Comparison of ENCODE assay signal across 25 mouse cellular contexts in the genomic region with DNA sequence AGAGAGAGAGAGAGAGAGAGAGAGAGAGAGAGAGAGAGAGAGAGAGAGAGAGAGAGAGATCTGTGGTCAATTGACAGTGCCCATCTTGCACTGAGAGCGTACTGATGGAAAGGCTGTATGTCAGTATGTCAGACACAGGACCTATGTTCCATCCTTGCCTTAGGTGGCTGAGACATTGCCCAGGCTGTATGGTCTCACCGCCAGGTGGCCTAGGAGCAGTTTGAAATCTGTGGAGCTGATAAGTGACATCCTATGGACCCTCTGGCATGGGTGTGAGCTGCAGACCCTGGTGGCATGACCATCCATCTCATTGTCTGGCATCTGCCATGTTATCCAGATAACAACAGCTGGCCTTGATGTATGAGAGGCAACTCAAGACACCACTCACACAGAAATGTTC. TPM values are rescaled to one million over a fixed set of nuclear protein-coding genes. Genes with fewer than 3 reads are reported as not detected.
DNase-seq lines count a peak whose midpoint lies in the region; ATAC-seq and TF ChIP-seq lines count a peak whose summit lies in the region.
"Had no signal": no experiment of that assay in that cellular context is flagged by ENCODE, and none has a peak within 500 bp of the region (broad histone marks: within the 10 kb centered on the region; RNA-seq: fewer than 3 reads in every experiment).

No protein-coding gene starts in this region.

- H3K27me3 ChIP-seq in liver, adult 2 months (ENCODE audit: control insufficient read depth, insufficient read depth, low read length): no peaks in the 10 kb centered on the region
- H3K27me3 ChIP-seq in liver, embryonic 12.5 days (replicated peaks): peaks cover 72% of the 10 kb centered on the region
- H3K27me3 ChIP-seq in midbrain, postnatal 0 days (ENCODE audit: insufficient read depth, low read length): peaks cover 13% of the 10 kb centered on the region
- peaks cover 9% of the 10 kb centered on the region for H3K27me3 ChIP-seq in midbrain, embryonic 16.5 days (ENCODE audit: control insufficient read depth, insufficient read depth, low read depth, low read length)
- no peaks in the 10 kb centered on the region for H3K27me3 ChIP-seq in stomach, postnatal 0 days (ENCODE audit: control insufficient read depth, insufficient read depth, low read length)
- H3K27me3 ChIP-seq in neural tube, embryonic 15.5 days (replicated peaks): peaks cover 26% of the 10 kb centered on the region

- no peak overlapping the region for H3K4me2 ChIP-seq in liver, embryonic 12.5 days
- no peak overlapping the region for H3K4me2 ChIP-seq in midbrain, postnatal 0 days (ENCODE audit: low read depth, low read length, poor library complexity, severe bottlenecking)
- H3K4me2 ChIP-seq in midbrain, embryonic 16.5 days (ENCODE audit: low read length): no peak overlapping the region
- no peak overlapping the region for H3K4me2 ChIP-seq in stomach, postnatal 0 days (replicated peaks; ENCODE audit: low read depth)
- no peak overlapping the region for H3K4me2 ChIP-seq in neural tube, embryonic 15.5 days
- H3K4me2 ChIP-seq: hindbrain, embryonic 15.5 days; kidney, embryonic 15.5 days; limb, embryonic 15.5 days; midbrain, embryonic 12.5 days; neural tube, embryonic 13.5 days had no signal

- no peaks in the 10 kb centered on the region for H3K36me3 ChIP-seq in liver, adult 2 months (ENCODE audit: control insufficient read depth, insufficient read depth, low read length)
- no peaks in the 10 kb centered on the region for H3K36me3 ChIP-seq in liver, embryonic 12.5 days
- H3K36me3 ChIP-seq in midbrain, postnatal 0 days (ENCODE audit: insufficient read depth, low read length): no peaks in the 10 kb centered on the region
- H3K36me3 ChIP-seq in midbrain, embryonic 16.5 days (ENCODE audit: control insufficient read depth, insufficient read depth, low read length): no peaks in the 10 kb centered on the region
- H3K36me3 ChIP-seq in stomach, postnatal 0 days (ENCODE audit: control insufficient read depth, insufficient read depth, low read length): no peaks in the 10 kb centered on the region
- H3K36me3 ChIP-seq in neural tube, embryonic 15.5 days: no peaks in the 10 kb centered on the region
- H3K36me3 ChIP-seq: heart, embryonic 10.5 days; hindbrain, embryonic 15.5 days; kidney, embryonic 15.5 days; limb, embryonic 15.5 days; midbrain, embryonic 12.5 days; neural tube, embryonic 13.5 days had no signal

- TF ChIP-seq CTCF in liver, adult 2 months (IDR thresholded peaks at IDR 0.05; ENCODE audit: low read depth, low read length): peak; percentile 7; the same call in 1 of the 2 replicates
- TF ChIP-seq CTCF in midbrain, postnatal 0 days (IDR thresholded peaks at IDR 0.05): peak; percentile 36
- peak; percentile 56 for TF ChIP-seq CTCF in stomach, postnatal 0 days (IDR thresholded peaks at IDR 0.05; ENCODE audit: low read depth)

- no peak for DNase-seq in liver, adult 2 months (ENCODE audit: extremely low read depth, low read depth, low spot score)
- no peak for DNase-seq in midbrain, postnatal 0 days (ENCODE audit: low spot score)
- peak; percentile 49 for DNase-seq in R1 (ENCODE audit: low read depth, low spot score)
- DNase-seq in stomach, postnatal 0 days (ENCODE audit: low spot score): no peak
- DNase-seq: adrenal gland, adult 2 months; cerebellum, adult 11-12 months; gastrocnemius, postnatal 36 days; kidney, adult 11 months; left cerebral cortex, postnatal 4 days; lung, postnatal 10 days; right cerebral cortex, adult 18-20 months; right cerebral cortex, postnatal 4 days; thymus, adult 2 months had no signal

- 84% methylated on average over 2 of the region's 2 CpGs for WGBS in liver, adult 2 months
- 44% methylated on average over 2 of the region's 2 CpGs for WGBS in liver, embryonic 12.5 days (ENCODE audit: insufficient replicate concordance)
- WGBS in midbrain, postnatal 0 days: 68% methylated on average over 2 of the region's 2 CpGs
- 71% methylated on average over 2 of the region's 2 CpGs for WGBS in midbrain, embryonic 16.5 days
- WGBS in stomach, postnatal 0 days: 48% methylated on average over 2 of the region's 2 CpGs
- WGBS in neural tube, embryonic 15.5 days: 63% methylated on average over 2 of the region's 2 CpGs

- H3K4me1 ChIP-seq in liver, adult 2 months (ENCODE audit: control insufficient read depth, insufficient read depth, low read length): no peaks in the 10 kb centered on the region
- H3K4me1 ChIP-seq in liver, embryonic 12.5 days: peaks cover 4% of the 10 kb centered on the region; the same call in 1 of the 2 replicates
- 0 out of 2 replicates have a peak, but pooled peaks cover 4% of the 10 kb centered on the region for H3K4me1 ChIP-seq in midbrain, postnatal 0 days (ENCODE audit: insufficient read depth, low read length)
- no peaks in the 10 kb centered on the region for H3K4me1 ChIP-seq in midbrain, embryonic 16.5 days (ENCODE audit: control insufficient read depth, insufficient read depth, low read length)
- H3K4me1 ChIP-seq in stomach, postnatal 0 days (replicated peaks; ENCODE audit: control insufficient read depth, insufficient read depth): no peaks in the 10 kb centered on the region
- H3K4me1 ChIP-seq in neural tube, embryonic 15.5 days: 0 out of 2 replicates have a peak, but pooled peaks cover 5% of the 10 kb centered on the region

- peaks cover 6% of the 10 kb centered on the region; the same call in 1 of the 2 replicates for H3K9me3 ChIP-seq in liver, embryonic 12.5 days (replicated peaks)
- H3K9me3 ChIP-seq in midbrain, postnatal 0 days (ENCODE audit: low read length): no peaks in the 10 kb centered on the region
- no peaks in the 10 kb centered on the region for H3K9me3 ChIP-seq in midbrain, embryonic 16.5 days (replicated peaks; ENCODE audit: control insufficient read depth, low read length, poor library complexity, severe bottlenecking)
- no peaks in the 10 kb centered on the region for H3K9me3 ChIP-seq in stomach, postnatal 0 days (ENCODE audit: control insufficient read depth, low read length)
- 0 out of 2 replicates have a peak, but pooled peaks cover 2% of the 10 kb centered on the region for H3K9me3 ChIP-seq in neural tube, embryonic 15.5 days (replicated peaks)
- H3K9me3 ChIP-seq: hindbrain, embryonic 15.5 days; kidney, embryonic 15.5 days; neural tube, embryonic 13.5 days had no signal

- TF ChIP-seq POLR2A in liver, adult 2 months (IDR thresholded peaks at IDR 0.05; ENCODE audit: extremely low read depth, insufficient read depth, low read length): no peak

- no peak overlapping the region for H3K4me3 ChIP-seq in liver, adult 2 months (ENCODE audit: insufficient read depth, low read depth, low read length)
- H3K4me3 ChIP-seq in liver, embryonic 12.5 days: no peak overlapping the region
- H3K4me3 ChIP-seq in midbrain, postnatal 0 days (ENCODE audit: low read depth, low read length): no peak overlapping the region
- no peak overlapping the region for H3K4me3 ChIP-seq in midbrain, embryonic 16.5 days (ENCODE audit: low read depth, low read length)
- no peak overlapping the region for H3K4me3 ChIP-seq in stomach, postnatal 0 days (ENCODE audit: low read depth, low read length)
- H3K4me3 ChIP-seq in neural tube, embryonic 15.5 days (replicated peaks): no peak overlapping the region
- H3K4me3 ChIP-seq: heart, embryonic 10.5 days; hindbrain, embryonic 15.5 days; kidney, embryonic 15.5 days; limb, embryonic 15.5 days; midbrain, embryonic 12.5 days; neural tube, embryonic 13.5 days had no signal

- H3K79me2 ChIP-seq in liver, adult 2 months (ENCODE audit: control insufficient read depth, insufficient read depth, low read length): no peaks in the 10 kb centered on the region

- no peak for TF ChIP-seq EP300 in stomach, postnatal 0 days (optimal IDR thresholded peaks at IDR 0.05)

- ATAC-seq in liver, embryonic 12.5 days: no peak
- no peak for ATAC-seq in midbrain, postnatal 0 days (ENCODE audit: low FRiP score)
- ATAC-seq in midbrain, embryonic 16.5 days: no peak
- no peak for ATAC-seq in stomach, postnatal 0 days (ENCODE audit: low FRiP score, low TSS enrichment)
- ATAC-seq in neural tube, embryonic 15.5 days (ENCODE audit: low FRiP score): no peak

- no peak overlapping the region for H3K9ac ChIP-seq in liver, adult 2 months (ENCODE audit: low read depth, low read length)
- no peak overlapping the region for H3K9ac ChIP-seq in liver, embryonic 12.5 days
- H3K9ac ChIP-seq in midbrain, postnatal 0 days (replicated peaks; ENCODE audit: low read length, poor library complexity, severe bottlenecking): no peak overlapping the region
- H3K9ac ChIP-seq in midbrain, embryonic 16.5 days (ENCODE audit: low read depth, low read length): no peak overlapping the region
- H3K9ac ChIP-seq in stomach, postnatal 0 days (ENCODE audit: low read length): no peak overlapping the region
- H3K9ac ChIP-seq in neural tube, embryonic 15.5 days (replicated peaks): no peak overlapping the region
- H3K9ac ChIP-seq: hindbrain, embryonic 15.5 days; kidney, embryonic 15.5 days; limb, embryonic 15.5 days; midbrain, embryonic 12.5 days; neural tube, embryonic 13.5 days had no signal

- no peak overlapping the region for H3K27ac ChIP-seq in liver, adult 2 months (replicated peaks; ENCODE audit: insufficient read depth, low read depth, low read length)
- no peak overlapping the region for H3K27ac ChIP-seq in liver, embryonic 12.5 days
- H3K27ac ChIP-seq in midbrain, postnatal 0 days (ENCODE audit: low read depth, low read length): no peak overlapping the region
- H3K27ac ChIP-seq in midbrain, embryonic 16.5 days (ENCODE audit: low read length): no peak overlapping the region
- H3K27ac ChIP-seq in stomach, postnatal 0 days (replicated peaks): no peak overlapping the region
- no peak overlapping the region for H3K27ac ChIP-seq in neural tube, embryonic 15.5 days (replicated peaks)
- H3K27ac ChIP-seq: heart, embryonic 10.5 days; hindbrain, embryonic 15.5 days; kidney, embryonic 15.5 days; limb, embryonic 15.5 days; midbrain, embryonic 12.5 days; neural tube, embryonic 13.5 days had no signal

RNA-seq across cellular contexts. Expression of a gene that starts 6.1 kb away (rescaled TPM):
- 0.07 and 0.09 TPM in 2 replicates for total RNA-seq in liver, adult 2 months (2014; rRNA removed)
- polyA plus RNA-seq in liver, adult 2 months (2012; rRNA removed): 0.06 and 0.16 TPM in 2 replicates
- 0.06 TPM in 1 of 2 replicates, not detected in the other for polyA plus RNA-seq in liver, embryonic 12.5 days (2016; fragmentation: Nextera tagmentation; extraction: Ambion mirVana)
- total RNA-seq in midbrain, postnatal 0 days (2014; rRNA removed): 0.77 and 1.2 TPM in 2 replicates
- 0.27 and 0.49 TPM in 2 replicates for polyA plus RNA-seq in midbrain, postnatal 0 days (2015; fragmentation: Nextera tagmentation; extraction: Ambion mirVana)
- 0.15 TPM in 2 replicates for polyA plus RNA-seq in midbrain, embryonic 16.5 days (2015; fragmentation: Nextera tagmentation; extraction: Ambion mirVana)
- 34.0 and 35.3 TPM in 2 replicates for polyA plus RNA-seq in stomach, postnatal 0 days (2015; fragmentation: Nextera tagmentation; extraction: Ambion mirVana)
- polyA plus RNA-seq in neural tube, embryonic 15.5 days (2015; fragmentation: Nextera tagmentation; extraction: Ambion mirVana): 0.26 and 0.57 TPM in 2 replicates
- total RNA-seq: hematopoietic stem cell, adult 5-6 weeks; left cerebral cortex, postnatal 4 days; megakaryocyte, adult 5-6 weeks had no signal

RNA-seq across cellular contexts. Expression of a gene that starts 24.5 kb away (rescaled TPM):
- not detected in 2 replicates for total RNA-seq in liver, adult 2 months (2014; rRNA removed)
- 0.05 and 0.10 TPM in 2 replicates for polyA plus RNA-seq in liver, adult 2 months (2012; rRNA removed)
- 0.14 and 0.27 TPM in 2 replicates for polyA plus RNA-seq in liver, embryonic 12.5 days (2016; fragmentation: Nextera tagmentation; extraction: Ambion mirVana)
- 45.2 and 52.2 TPM in 2 replicates for total RNA-seq in midbrain, postnatal 0 days (2014; rRNA removed)
- 15.2 and 17.5 TPM in 2 replicates for polyA plus RNA-seq in midbrain, postnatal 0 days (2015; fragmentation: Nextera tagmentation; extraction: Ambion mirVana)
- 5.7 and 8.2 TPM in 2 replicates for polyA plus RNA-seq in midbrain, embryonic 16.5 days (2015; fragmentation: Nextera tagmentation; extraction: Ambion mirVana)
- 4.0 and 4.4 TPM in 2 replicates for polyA plus RNA-seq in stomach, postnatal 0 days (2015; fragmentation: Nextera tagmentation; extraction: Ambion mirVana)
- polyA plus RNA-seq in neural tube, embryonic 15.5 days (2015; fragmentation: Nextera tagmentation; extraction: Ambion mirVana): 10.6 and 14.3 TPM in 2 replicates
- total RNA-seq: hematopoietic stem cell, adult 5-6 weeks; megakaryocyte, adult 5-6 weeks had no signal

RNA-seq across cellular contexts. Expression of a gene that starts 44.9 kb away (rescaled TPM):
- total RNA-seq in liver, adult 2 months (2014; rRNA removed): 1.7 and 2.5 TPM in 2 replicates
- polyA plus RNA-seq in liver, adult 2 months (2012; rRNA removed): 6.9 and 7.4 TPM in 2 replicates
- 0.26 and 0.44 TPM in 2 replicates for polyA plus RNA-seq in liver, embryonic 12.5 days (2016; fragmentation: Nextera tagmentation; extraction: Ambion mirVana)
- 0.47 and 2.0 TPM in 2 replicates for total RNA-seq in midbrain, postnatal 0 days (2014; rRNA removed)
- polyA plus RNA-seq in midbrain, postnatal 0 days (2015; fragmentation: Nextera tagmentation; extraction: Ambion mirVana): 0.77 and 1.2 TPM in 2 replicates
- 0.61 and 0.69 TPM in 2 replicates for polyA plus RNA-seq in midbrain, embryonic 16.5 days (2015; fragmentation: Nextera tagmentation; extraction: Ambion mirVana)
- 29.2 and 34.2 TPM in 2 replicates for polyA plus RNA-seq in stomach, postnatal 0 days (2015; fragmentation: Nextera tagmentation; extraction: Ambion mirVana)
- polyA plus RNA-seq in neural tube, embryonic 15.5 days (2015; fragmentation: Nextera tagmentation; extraction: Ambion mirVana): 0.27 and 7.0 TPM in 2 replicates
- total RNA-seq: gastrocnemius, adult 18-20 months; gastrocnemius, postnatal 36 days; hematopoietic stem cell, adult 5-6 weeks; megakaryocyte, adult 5-6 weeks had no signal

Comparison
In these comparisons a context has a peak if more than half of its experiments do, and no peak if none do; other contexts are left out.
1. RNA of a gene that starts 6.1 kb away (polyA plus RNA-seq): 34.0 to 35.3 TPM in stomach, postnatal 0 days; 0.27 to 0.49 TPM in midbrain, postnatal 0 days, 0.26 to 0.57 TPM in neural tube, embryonic 15.5 days, 0.15 TPM in midbrain, embryonic 16.5 days, 0.06 to 0.16 TPM in liver, adult 2 months and 0.06 TPM in liver, embryonic 12.5 days; every median in the first group is over 10 times any median in the second.
2. Peak in every context shown above with its lines, with median percentiles within 50 percentile points of each other: CTCF ChIP-seq.